Mouse (Mus musculus): ENCODE data around the gene Gm20388. TPM values are rescaled to one million over a fixed set of nuclear protein-coding genes. Genes with fewer than 3 reads are reported as not detected.

Gm20388 gene
- polyA plus RNA-seq, 1 experiment from 2014 or later, result 1.4 TPM

- ATAC-seq (ENCODE audit: low read depth), result no peak
- Histone ChIP-seq H3K9me3 (replicated peaks; ENCODE audit: control insufficient read depth, low read length) (no peaks in the 10 kb centered on the region), H3K4me1 (ENCODE audit: control insufficient read depth, low read depth, low read length) (peaks cover 100% of the 10 kb centered on the region), H3K36me3 (ENCODE audit: control insufficient read depth, insufficient read depth) (peaks cover 4% of the 10 kb centered on the region), H3K4me2 (ENCODE audit: low read depth, low read length) (peak overlapping the region; percentile 64), H3K9ac (ENCODE audit: low read depth, low read length) (peak overlapping the region; percentile 17), H3K27ac (ENCODE audit: low read length) (peak overlapping the region; percentile 80), H3K27me3 (ENCODE audit: control insufficient read depth, insufficient read depth, low read depth, low read length) (no peaks in the 10 kb centered on the region), H3K4me3 (ENCODE audit: low read depth, low read length) (no peak overlapping the region)
- 67% methylated on average over 9 of the region's 9 CpGs for WGBS (ENCODE audit: insufficient replicate concordance)
Observed at GRCm38 (mm10) chr8:122295389-122295788, 2384.7 kb downstream of the Gm20388 start.

GRCm38 (mm10) chr8:122296173-122297001 lies 2385.7 kb downstream of the Gm20388 start:
- peak overlapping the region; percentile 64 for H3K4me2 ChIP-seq (ENCODE audit: low read depth, low read length)
- WGBS (ENCODE audit: insufficient replicate concordance), result 14% methylated on average over 24 of the region's 24 CpGs
- H3K4me3 ChIP-seq (ENCODE audit: low read depth, low read length), result peak overlapping the region; percentile 37
- no peaks in the 10 kb centered on the region for H3K27me3 ChIP-seq (ENCODE audit: control insufficient read depth, insufficient read depth, low read depth, low read length)
- no peaks in the 10 kb centered on the region for H3K9me3 ChIP-seq (replicated peaks; ENCODE audit: control insufficient read depth, low read length)
- peak; percentile 22; the same call in 1 of the 2 replicates for ATAC-seq (ENCODE audit: low read depth)
- H3K9ac ChIP-seq (ENCODE audit: low read depth, low read length), result peak overlapping the region; percentile 61
- peaks cover 100% of the 10 kb centered on the region for H3K4me1 ChIP-seq (ENCODE audit: control insufficient read depth, low read depth, low read length)
- peak overlapping the region; percentile 80 for H3K27ac ChIP-seq (ENCODE audit: low read length)
- H3K36me3 ChIP-seq (ENCODE audit: control insufficient read depth, insufficient read depth), result peaks cover 4% of the 10 kb centered on the region

- no peak overlapping the region for H3K4me3 ChIP-seq (ENCODE audit: low read depth, low read length)
- no peaks in the 10 kb centered on the region for H3K27me3 ChIP-seq (ENCODE audit: control insufficient read depth, insufficient read depth, low read depth, low read length)
- H3K27ac ChIP-seq (ENCODE audit: low read length), result peak overlapping the region; percentile 51
- 43% methylated on average over 16 of the region's 16 CpGs for WGBS (ENCODE audit: insufficient replicate concordance)
- no peak for ATAC-seq (ENCODE audit: low read depth)
- H3K9ac ChIP-seq (ENCODE audit: low read depth, low read length), result peak overlapping the region; percentile 17; the same call in 1 of the 2 replicates
- no peaks in the 10 kb centered on the region for H3K9me3 ChIP-seq (replicated peaks; ENCODE audit: control insufficient read depth, low read length)
- H3K4me1 ChIP-seq (ENCODE audit: control insufficient read depth, low read depth, low read length), result peaks cover 100% of the 10 kb centered on the region
- peaks cover 1% of the 10 kb centered on the region for H3K36me3 ChIP-seq (ENCODE audit: control insufficient read depth, insufficient read depth)
- H3K4me2 ChIP-seq (ENCODE audit: low read depth, low read length), result no peak overlapping the region
Observed at GRCm38 (mm10) chr8:122299581-122300254, 2389.1 kb downstream of the Gm20388 start.

GRCm38 (mm10) chr8:122301081-122301480 lies 2390.4 kb downstream of the Gm20388 start:
- ATAC-seq (ENCODE audit: low read depth), result no peak
- Histone ChIP-seq H3K4me2 (ENCODE audit: low read depth, low read length) (peak overlapping the region; percentile 2; the same call in 1 of the 2 replicates), H3K4me3 (ENCODE audit: low read depth, low read length) (no peak overlapping the region), H3K9ac (ENCODE audit: low read depth, low read length) (peak overlapping the region; percentile 21; the same call in 1 of the 2 replicates), H3K27me3 (ENCODE audit: control insufficient read depth, insufficient read depth, low read depth, low read length) (no peaks in the 10 kb centered on the region), H3K4me1 (ENCODE audit: control insufficient read depth, low read depth, low read length) (peaks cover 100% of the 10 kb centered on the region), H3K27ac (ENCODE audit: low read length) (peak overlapping the region; percentile 0), H3K9me3 (replicated peaks; ENCODE audit: control insufficient read depth, low read length) (no peaks in the 10 kb centered on the region), H3K36me3 (ENCODE audit: control insufficient read depth, insufficient read depth) (peaks cover 9% of the 10 kb centered on the region)
- 76% methylated on average over 13 of the region's 13 CpGs for WGBS (ENCODE audit: insufficient replicate concordance)

- H3K4me2 ChIP-seq (ENCODE audit: low read depth, low read length), result peak overlapping the region; percentile 2; the same call in 1 of the 2 replicates
- H3K27ac ChIP-seq (ENCODE audit: low read length), result peak overlapping the region; percentile 97
- 35% methylated on average over 5 of the region's 5 CpGs for WGBS (ENCODE audit: insufficient replicate concordance)
- H3K4me3 ChIP-seq (ENCODE audit: low read depth, low read length), result no peak overlapping the region
- peaks cover 100% of the 10 kb centered on the region for H3K4me1 ChIP-seq (ENCODE audit: control insufficient read depth, low read depth, low read length)
- no peaks in the 10 kb centered on the region for H3K27me3 ChIP-seq (ENCODE audit: control insufficient read depth, insufficient read depth, low read depth, low read length)
- peaks cover 14% of the 10 kb centered on the region for H3K36me3 ChIP-seq (ENCODE audit: control insufficient read depth, insufficient read depth)
- peak; percentile 40 for ATAC-seq (ENCODE audit: low read depth)
- peak overlapping the region; percentile 13 for H3K9ac ChIP-seq (ENCODE audit: low read depth, low read length)
- no peaks in the 10 kb centered on the region for H3K9me3 ChIP-seq (replicated peaks; ENCODE audit: control insufficient read depth, low read length)
Observed at GRCm38 (mm10) chr8:122301866-122302265, 2391.2 kb downstream of the Gm20388 start.

DNA sequence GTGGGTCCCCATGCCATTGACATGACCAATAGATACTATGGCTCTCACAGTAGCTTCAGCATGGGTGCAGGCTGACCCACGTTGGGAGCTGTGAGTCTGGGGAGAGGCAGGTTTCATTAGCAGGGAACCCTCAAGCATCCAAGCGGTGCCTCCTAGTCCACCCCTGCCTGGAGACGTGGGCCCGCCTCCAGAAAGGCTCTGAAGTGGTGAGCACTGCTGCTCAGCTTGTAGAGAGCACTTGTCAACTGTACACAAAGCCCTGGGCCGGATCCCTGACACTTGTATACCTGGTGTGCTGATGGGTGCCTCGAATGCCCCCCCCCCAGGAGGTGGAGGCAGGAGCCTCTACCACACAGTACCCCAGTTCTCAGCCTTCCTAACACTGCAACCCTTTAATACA lies 2392.8 kb downstream of the Gm20388 start:
- Histone ChIP-seq H3K27ac (ENCODE audit: low read length) (peak overlapping the region; percentile 97), H3K9ac (ENCODE audit: low read depth, low read length) (peak overlapping the region; percentile 41), H3K36me3 (ENCODE audit: control insufficient read depth, insufficient read depth) (peaks cover 28% of the 10 kb centered on the region), H3K9me3 (replicated peaks; ENCODE audit: control insufficient read depth, low read length) (no peaks in the 10 kb centered on the region), H3K4me2 (ENCODE audit: low read depth, low read length) (no peak overlapping the region; the same call in 1 of the 2 replicates), H3K4me3 (ENCODE audit: low read depth, low read length) (no peak overlapping the region), H3K4me1 (ENCODE audit: control insufficient read depth, low read depth, low read length) (peaks cover 100% of the 10 kb centered on the region), H3K27me3 (ENCODE audit: control insufficient read depth, insufficient read depth, low read depth, low read length) (no peaks in the 10 kb centered on the region)
- no peak for ATAC-seq (ENCODE audit: low read depth)
- 36% methylated on average over 6 of the region's 6 CpGs for WGBS (ENCODE audit: insufficient replicate concordance)

- peak overlapping the region; percentile 17; the same call in 1 of the 2 replicates for H3K4me2 ChIP-seq (ENCODE audit: low read depth, low read length)
- 12% methylated on average over 3 of the region's 3 CpGs for WGBS (ENCODE audit: insufficient replicate concordance)
Observed at GRCm38 (mm10) chr8:122304058-122304457, 2393.4 kb downstream of the Gm20388 start.

GRCm38 (mm10) chr8:122306660-122307399 lies 2396.2 kb downstream of the Gm20388 start:
- peak; percentile 22 for ATAC-seq (ENCODE audit: low read depth)
- 33% methylated on average over 26 of the region's 26 CpGs for WGBS (ENCODE audit: insufficient replicate concordance)
- Histone ChIP-seq H3K27me3 (ENCODE audit: control insufficient read depth, insufficient read depth, low read depth, low read length) (no peaks in the 10 kb centered on the region), H3K9ac (ENCODE audit: low read depth, low read length) (peak overlapping the region; percentile 68), H3K4me3 (ENCODE audit: low read depth, low read length) (peak overlapping the region; percentile 25), H3K4me2 (ENCODE audit: low read depth, low read length) (peak overlapping the region; percentile 35), H3K36me3 (ENCODE audit: control insufficient read depth, insufficient read depth) (peaks cover 44% of the 10 kb centered on the region), H3K27ac (ENCODE audit: low read length) (peak overlapping the region; percentile 97), H3K9me3 (replicated peaks; ENCODE audit: control insufficient read depth, low read length) (no peaks in the 10 kb centered on the region), H3K4me1 (ENCODE audit: control insufficient read depth, low read depth, low read length) (peaks cover 100% of the 10 kb centered on the region)

More at GRCm38 (mm10) chr8:122304058-122304457, 2393.4 kb downstream of the Gm20388 start:
- peaks cover 28% of the 10 kb centered on the region for H3K36me3 ChIP-seq (ENCODE audit: control insufficient read depth, insufficient read depth)
- H3K9me3 ChIP-seq (replicated peaks; ENCODE audit: control insufficient read depth, low read length), result no peaks in the 10 kb centered on the region
- H3K4me3 ChIP-seq (ENCODE audit: low read depth, low read length), result no peak overlapping the region
- peak overlapping the region; percentile 41; the same call in 1 of the 2 replicates for H3K9ac ChIP-seq (ENCODE audit: low read depth, low read length)
- H3K4me1 ChIP-seq (ENCODE audit: control insufficient read depth, low read depth, low read length), result peaks cover 100% of the 10 kb centered on the region
- no peaks in the 10 kb centered on the region for H3K27me3 ChIP-seq (ENCODE audit: control insufficient read depth, insufficient read depth, low read depth, low read length)
- ATAC-seq (ENCODE audit: low read depth), result peak; percentile 25
- peak overlapping the region; percentile 97 for H3K27ac ChIP-seq (ENCODE audit: low read length)

All from liver, embryonic 16.5 days (tissue).